Mouse (Mus musculus): Measurements from ENCODE around the gene Ccn5.

The Ccn5 gene

GRCm38 (mm10) chr2:163820607-163821006 lies at the start of gene Ccn5:
Gene Ccn5, plus strand, starts transcription at chr2:163820861.
- DNase-seq, result peak; percentile 97

GRCm38 (mm10) chr2:163776661-163777060 lies 44.0 kb upstream of the Ccn5 start:
- DNase-seq, result no peak

- DNase-seq, result no peak
Measured at GRCm38 (mm10) chr2:163777061-163777460, 43.6 kb upstream of the Ccn5 start.

- no peak for DNase-seq
Measured at GRCm38 (mm10) chr2:163778896-163779295, 41.8 kb upstream of the Ccn5 start.

- DNase-seq, result no peak
Measured at GRCm38 (mm10) chr2:163783368-163783767, 37.3 kb upstream of the Ccn5 start.

GRCm38 (mm10) chr2:163783901-163784300 lies 36.8 kb upstream of the Ccn5 start:
- no peak for DNase-seq

- no peak for DNase-seq
Measured at GRCm38 (mm10) chr2:163787086-163787485, 33.6 kb upstream of the Ccn5 start.

GRCm38 (mm10) chr2:163787709-163788108 lies 33.0 kb upstream of the Ccn5 start:
- peak; percentile 72 to 82 for DNase-seq

- peak; percentile 87 to 92 for DNase-seq
Measured at GRCm38 (mm10) chr2:163788484-163788883, 32.2 kb upstream of the Ccn5 start.

- DNase-seq, result peak; percentile 74 to 81
Measured at GRCm38 (mm10) chr2:163798411-163798810, 22.2 kb upstream of the Ccn5 start.

GRCm38 (mm10) chr2:163800832-163801231 lies 19.8 kb upstream of the Ccn5 start:
- DNase-seq, result peak; percentile 36 to 51

- DNase-seq, result no peak
Measured at GRCm38 (mm10) chr2:163801406-163801805, 19.3 kb upstream of the Ccn5 start.

GRCm38 (mm10) chr2:163803838-163804237 lies 16.8 kb upstream of the Ccn5 start:
- no peak for DNase-seq

GRCm38 (mm10) chr2:163809166-163809565 lies 11.5 kb upstream of the Ccn5 start:
- no peak for DNase-seq

- DNase-seq, result no peak
Measured at GRCm38 (mm10) chr2:163809704-163810103, 11.0 kb upstream of the Ccn5 start.

GRCm38 (mm10) chr2:163813077-163813476 lies 7.6 kb upstream of the Ccn5 start:
- no peak for DNase-seq

- no peak for DNase-seq
Measured at GRCm38 (mm10) chr2:163814739-163815465, 5.8 kb upstream of the Ccn5 start.

GRCm38 (mm10) chr2:163823248-163823647 lies 2.6 kb downstream of the Ccn5 start:
- DNase-seq, result peak; percentile 82 to 87

- peak in 1 of 2 experiments; percentile 40 for DNase-seq
Measured at GRCm38 (mm10) chr2:163823771-163824170, 3.1 kb downstream of the Ccn5 start.

- DNase-seq, result no peak
Measured at GRCm38 (mm10) chr2:163825861-163826260, 5.2 kb downstream of the Ccn5 start.

- no peak for DNase-seq
Measured at GRCm38 (mm10) chr2:163826494-163826893, 5.8 kb downstream of the Ccn5 start.

- DNase-seq, result no peak
Measured at GRCm38 (mm10) chr2:163831163-163831562, 10.5 kb downstream of the Ccn5 start.

GRCm38 (mm10) chr2:163838043-163838442 lies 17.4 kb downstream of the Ccn5 start:
- peak; percentile 94 to 97 for DNase-seq

GRCm38 (mm10) chr2:163839519-163839918 lies 18.9 kb downstream of the Ccn5 start:
- DNase-seq, result peak; percentile 90 to 91

- no peak for DNase-seq
Measured at GRCm38 (mm10) chr2:163842043-163842442, 21.4 kb downstream of the Ccn5 start.
